Mouse (Mus musculus) lung, embryonic 14.5 days (tissue): Measurements from ENCODE around the gene Spag9. TPM values are rescaled to one million over a fixed set of nuclear protein-coding genes. Genes with fewer than 3 reads are reported as not detected.

Experiments used
- ATAC-seq: fragments of 200-750 bp; cut with Nextera tagmentation; 2 replicates; pipeline ENCODE4 v1.8.0; 2017; ENCODE audit warnings: mild to moderate bottlenecking, moderate TSS enrichment, moderate library complexity; ENCODE audit not compliant: insufficient read depth
- DNase-seq: peaks from one replicate; pipeline ENCODE4 v3.0.0-alpha.2; 2015
- H3K27ac ChIP-seq: fragments of 300-500 bp; sonication (generic); 2 replicates; pipeline ENCODE4 v1.5.1; 2014; ENCODE audit warnings: low read depth, mild to moderate bottlenecking, moderate library complexity
- H3K27me3 ChIP-seq: fragments of 300-500 bp; sonication (generic); 2 replicates; pipeline ENCODE4 v1.6.1; 2014; ENCODE audit warnings: low read length, control low read depth; ENCODE audit not compliant: insufficient read depth
- H3K36me3 ChIP-seq: fragments of 300-500 bp; sonication (generic); 2 replicates; pipeline ENCODE4 v1.6.1; 2014; ENCODE audit warnings: control low read depth; ENCODE audit not compliant: insufficient read depth
- H3K4me1 ChIP-seq: fragments of 300-500 bp; sonication (generic); 2 replicates; pipeline ENCODE4 v1.6.1; 2014; ENCODE audit warnings: antibody characterized with exemption, control low read depth; ENCODE audit not compliant: insufficient read depth
- H3K4me2 ChIP-seq: fragments of 300-500 bp; sonication (generic); 2 replicates; pipeline ENCODE4 v1.6.1; 2014; ENCODE audit warnings: mild to moderate bottlenecking
- H3K4me3 ChIP-seq: fragments of 300-500 bp; sonication (generic); 2 replicates; pipeline ENCODE4 v1.5.1; 2014; ENCODE audit warnings: low read depth, low read length
- H3K9ac ChIP-seq: fragments of 300-500 bp; sonication (generic); 2 replicates; pipeline ENCODE4 v1.6.1; 2014
- H3K9me3 ChIP-seq: fragments of 300-500 bp; sonication (generic); 2 replicates; pipeline ENCODE4 v1.6.1; 2016; ENCODE audit warnings: low read depth, low read length, control low read depth
- CTCF ChIP-seq: IDR thresholded peaks from 2 replicates; pipeline ENCODE4 v1.5.1; 2016; ENCODE audit warnings: antibody characterized with exemption, low read depth
- WGBS: fragments of 180-500 bp; shearing (Covaris S2); extraction: QIAGEN DNeasy Blood & Tissue Kit; methylation state at CpG from one replicate; pipeline ENCODE4 v1.1.7; 2014; 5-methylcytosine and 5-hydroxymethylcytosine counted together
- polyA plus RNA-seq: library from polyadenylated mRNA; unstranded; fragments of >200 nt; fragmentation: Nextera tagmentation; extraction: Ambion mirVana; gene quantifications from 2 replicates; pipeline ENCODE4 v1.2.1, GENCODE M21; 2014

The Spag9 gene
- polyA plus RNA-seq, 1 experiment from 2014 or later: 55.8 TPM

GRCm38 (mm10) chr11:93968005-93968847, 27.7 kb upstream of the Spag9 start, which contains the start of the genes Gm20390 and Nme1:
Gm20390 (minus strand) TSS chr11:93968293.
Nme1 (minus strand) TSS chr11:93968521.
- Histone ChIP-seq H3K4me1 (no peaks in the 10 kb centered on the region), H3K27me3 (no peaks in the 10 kb centered on the region), H3K27ac (peak within 1 kb of the TSS; percentile 77), H3K4me3 (peak within 1 kb of the TSS; percentile 75), H3K36me3 (peaks cover 27% of the 10 kb centered on the region), H3K9me3 (no peaks in the 10 kb centered on the region), H3K9ac (peak within 1 kb of the TSS; percentile 83), H3K4me2 (peak within 1 kb of the TSS; percentile 63)
- DNase-seq (peak; percentile 100), ATAC-seq (peak; percentile 97)
- WGBS: under 1% methylated on average over 40 of the region's 40 CpGs
- peak; percentile 90 for TF ChIP-seq CTCF

GRCm38 (mm10) chr11:93968848-93969128, 27.1 kb upstream of the Spag9 start:
- ATAC-seq: no peak
- no peak for DNase-seq
- Histone ChIP-seq H3K4me1 (no peaks in the 10 kb centered on the region), H3K36me3 (peaks cover 21% of the 10 kb centered on the region), H3K4me3 (peak overlapping the region; percentile 75; the same call in 1 of the 2 replicates), H3K9ac (0 out of 2 replicates have a peak overlapping the region, but pooled peaks have one; percentile 0), H3K27ac (no peak overlapping the region), H3K27me3 (no peaks in the 10 kb centered on the region), H3K4me2 (peak overlapping the region; percentile 44), H3K9me3 (no peaks in the 10 kb centered on the region)
- TF ChIP-seq CTCF: no peak
- WGBS: 44% methylated on average over 6 of the region's 6 CpGs

- ATAC-seq (no peak), DNase-seq (no peak)
- Histone ChIP-seq H3K4me3 (no peak overlapping the region), H3K9me3 (no peaks in the 10 kb centered on the region), H3K27me3 (no peaks in the 10 kb centered on the region), H3K4me2 (no peak overlapping the region), H3K27ac (no peak overlapping the region), H3K9ac (no peak overlapping the region), H3K36me3 (peaks cover 17% of the 10 kb centered on the region), H3K4me1 (no peaks in the 10 kb centered on the region)
- TF ChIP-seq CTCF: no peak
- 89% methylated on average over 6 of the region's 6 CpGs for WGBS
Measured at GRCm38 (mm10) chr11:93969171-93969570, 26.7 kb upstream of the Spag9 start.

- Histone ChIP-seq H3K36me3 (peaks cover 12% of the 10 kb centered on the region), H3K27ac (no peak overlapping the region), H3K4me3 (no peak overlapping the region), H3K4me1 (no peaks in the 10 kb centered on the region), H3K9me3 (no peaks in the 10 kb centered on the region), H3K27me3 (no peaks in the 10 kb centered on the region), H3K4me2 (no peak overlapping the region), H3K9ac (no peak overlapping the region)
- no peak for TF ChIP-seq CTCF
- WGBS: 78% methylated on average over 1 of the region's 1 CpGs
- no peak for ATAC-seq
- DNase-seq: no peak
Measured at GRCm38 (mm10) chr11:93969799-93970198, 26.1 kb upstream of the Spag9 start.

- no peaks in the 10 kb centered on the region for H3K36me3 ChIP-seq
- no peaks in the 10 kb centered on the region for H3K4me1 ChIP-seq
- 89% methylated on average over 5 of the region's 5 CpGs for WGBS
- H3K27ac ChIP-seq: no peak overlapping the region
- no peak for DNase-seq
- no peaks in the 10 kb centered on the region for H3K27me3 ChIP-seq
- H3K9ac ChIP-seq: no peak overlapping the region
- no peak for ATAC-seq
- no peak overlapping the region for H3K4me3 ChIP-seq
- no peak overlapping the region for H3K4me2 ChIP-seq
- H3K9me3 ChIP-seq: no peaks in the 10 kb centered on the region
- TF ChIP-seq CTCF: no peak
Measured at GRCm38 (mm10) chr11:93972951-93973350, 22.9 kb upstream of the Spag9 start.

- Histone ChIP-seq H3K27ac (no peak overlapping the region), H3K9ac (no peak overlapping the region), H3K36me3 (no peaks in the 10 kb centered on the region), H3K9me3 (no peaks in the 10 kb centered on the region), H3K4me1 (no peaks in the 10 kb centered on the region), H3K27me3 (no peaks in the 10 kb centered on the region), H3K4me3 (no peak overlapping the region), H3K4me2 (no peak overlapping the region)
- DNase-seq: no peak
- no peak for ATAC-seq
- no peak for TF ChIP-seq CTCF
- 47% methylated on average over 6 of the region's 6 CpGs for WGBS
Measured at GRCm38 (mm10) chr11:93979502-93980049, 16.3 kb upstream of the Spag9 start.

- H3K27me3 ChIP-seq: no peaks in the 10 kb centered on the region
- no peak overlapping the region for H3K4me3 ChIP-seq
- H3K36me3 ChIP-seq: no peaks in the 10 kb centered on the region
- no peaks in the 10 kb centered on the region; the same call in none of the 2 replicates for H3K4me1 ChIP-seq
- DNase-seq (no peak), ATAC-seq (no peak)
- 87% methylated on average over 3 of the region's 3 CpGs for WGBS
- H3K27ac ChIP-seq: no peak overlapping the region
- no peak overlapping the region for H3K4me2 ChIP-seq
- no peaks in the 10 kb centered on the region for H3K9me3 ChIP-seq
- no peak for TF ChIP-seq CTCF
- no peak overlapping the region for H3K9ac ChIP-seq
Measured at GRCm38 (mm10) chr11:93984619-93985018, 11.3 kb upstream of the Spag9 start.
